Mouse (Mus musculus): ENCODE measurements around the gene Lhcgr.
"Not testable (repeated sequence)": the region's sequence is repeated elsewhere in the genome, so short reads cannot be mapped to it uniquely, and the experiment has no call there.

The Lhcgr gene

DNA sequence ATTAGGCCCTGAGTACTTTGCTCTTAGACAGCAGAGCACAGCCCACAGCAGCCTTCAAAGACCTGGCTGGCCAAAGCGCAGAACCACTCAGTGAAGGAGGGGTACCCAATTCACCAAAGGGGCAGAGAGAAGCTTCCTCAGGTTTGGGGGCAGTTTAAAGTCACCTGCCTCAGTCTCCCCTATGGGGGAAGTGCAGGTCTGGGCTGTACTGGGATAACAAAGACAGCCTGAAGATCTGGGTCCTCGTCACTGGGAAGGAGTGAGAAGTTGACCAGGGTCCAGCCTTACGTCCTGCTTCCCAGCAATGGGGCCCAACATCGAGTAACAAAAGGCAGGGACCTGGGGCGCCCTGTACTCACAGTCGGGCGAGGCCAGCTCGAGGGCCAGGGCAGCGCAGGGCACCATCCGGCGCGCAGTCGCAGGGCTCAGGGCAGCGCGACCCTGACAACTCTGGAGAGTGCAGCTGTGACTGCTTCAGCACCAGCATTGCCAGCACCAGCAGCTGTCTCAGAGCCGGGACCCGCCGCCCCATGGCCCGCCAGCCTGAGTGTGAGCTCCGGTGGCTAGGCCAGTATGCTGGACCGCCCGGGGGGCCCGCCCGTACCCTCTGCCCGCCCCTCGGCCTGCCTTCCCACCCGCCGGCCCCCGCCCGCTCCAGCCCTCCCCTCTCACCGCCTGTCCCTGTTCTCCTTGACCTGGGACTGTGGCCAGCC lies at the start of gene Lhcgr:
Gene Lhcgr (minus strand): TSS at position 551 of the 713 bp plus-strand sequence.
- no peak for DNase-seq

DNA sequence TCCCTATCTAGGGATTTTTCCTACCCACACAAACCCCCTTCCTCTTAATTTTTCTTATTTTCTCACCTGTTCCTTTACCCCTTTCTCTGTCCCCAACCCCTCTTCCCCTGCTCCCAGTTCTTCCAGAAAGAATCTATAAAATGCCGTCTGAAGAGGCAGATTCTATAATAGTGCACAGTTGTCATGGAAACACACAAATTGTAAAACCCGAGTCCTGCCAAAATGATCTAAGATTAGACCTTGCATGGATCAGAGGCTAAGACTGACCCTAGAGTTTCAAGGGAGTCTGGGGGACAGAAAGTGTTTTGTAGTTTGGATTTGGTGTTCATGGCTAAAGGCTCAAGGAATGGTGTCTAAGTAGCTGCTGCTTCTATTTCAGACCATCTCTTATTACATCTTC lies 25.8 kb upstream of the Lhcgr start:
- peak; percentile 6 for DNase-seq

DNA sequence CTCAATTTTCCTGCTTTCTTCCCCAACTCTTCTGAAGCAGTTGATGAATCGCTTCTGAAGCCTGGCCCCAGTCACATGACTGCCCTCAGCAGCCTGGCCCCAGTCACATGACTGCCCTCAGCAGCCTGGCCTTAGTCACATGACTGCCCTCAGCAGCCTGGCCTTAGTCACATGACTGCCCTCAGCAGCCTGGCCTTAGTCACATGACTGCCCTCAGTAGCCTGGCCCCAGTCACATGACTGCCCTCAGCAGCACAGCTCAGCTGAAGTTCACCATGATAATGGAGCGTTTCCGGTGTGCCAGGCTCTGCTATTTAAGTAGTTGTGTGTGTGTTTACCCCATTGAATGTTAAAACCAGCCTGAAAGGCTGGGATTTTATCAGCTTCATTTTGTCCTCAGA lies 21.2 kb upstream of the Lhcgr start:
- not testable (repeated sequence) for DNase-seq

DNA sequence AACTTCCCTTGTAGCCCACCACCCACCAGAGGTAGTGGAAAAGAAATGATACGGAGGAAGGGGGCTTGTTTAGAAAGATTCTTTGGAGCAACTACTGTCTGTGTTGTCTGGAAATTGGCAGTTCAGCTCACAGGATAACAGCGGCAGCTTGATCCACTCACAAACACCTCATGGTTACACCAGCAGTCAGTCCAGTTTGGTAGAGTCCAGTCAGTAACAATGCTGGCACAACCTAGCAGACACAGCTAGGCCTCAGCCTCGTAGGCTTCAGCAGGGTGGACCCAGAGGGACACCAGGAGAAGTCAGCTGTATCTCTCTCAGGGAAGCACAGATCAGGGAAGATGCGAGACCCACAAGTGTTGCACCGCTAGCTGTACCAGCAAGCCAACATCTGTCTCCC lies 19.0 kb upstream of the Lhcgr start:
- DNase-seq, result no peak

DNA sequence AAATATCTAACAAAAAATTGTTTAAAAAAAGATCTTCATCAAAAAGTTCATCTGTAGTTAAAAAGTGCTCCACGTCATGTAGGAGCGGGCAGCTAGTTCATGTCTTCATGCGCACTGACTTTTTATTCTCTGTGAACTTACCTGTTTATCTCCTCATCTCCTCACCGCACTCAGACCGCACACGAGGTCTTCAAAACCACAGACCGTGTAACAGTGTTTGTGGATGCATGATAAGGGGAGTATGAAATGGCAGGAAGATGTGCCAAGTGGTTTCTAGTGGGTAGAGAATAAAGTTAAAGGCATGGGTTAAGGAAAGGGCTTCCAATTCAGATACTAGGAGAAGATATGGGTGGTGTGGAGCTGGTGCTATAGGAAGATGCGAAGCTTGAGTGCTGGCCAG lies 14.6 kb upstream of the Lhcgr start:
- no peak for DNase-seq

DNA sequence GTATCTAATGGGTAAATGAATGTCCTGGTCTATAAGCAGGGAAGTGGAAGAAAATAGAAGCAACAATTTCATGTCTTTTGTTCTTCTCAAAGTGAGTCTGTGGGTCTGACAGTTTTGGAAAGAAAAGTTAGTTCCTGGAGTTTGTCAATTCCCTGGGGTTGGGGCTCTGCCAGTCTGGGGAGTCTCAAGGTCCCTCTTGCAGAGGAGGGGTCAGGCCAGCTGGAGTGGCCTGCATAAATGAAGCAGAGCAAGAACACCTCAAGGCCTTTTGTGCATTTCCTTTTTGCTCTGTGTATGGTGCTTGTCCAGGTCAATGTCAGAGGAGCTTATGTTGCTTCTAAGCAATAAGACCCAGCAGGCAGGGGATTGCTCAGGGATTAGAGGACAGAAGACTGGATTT lies 11.7 kb upstream of the Lhcgr start:
- no peak for DNase-seq

DNA sequence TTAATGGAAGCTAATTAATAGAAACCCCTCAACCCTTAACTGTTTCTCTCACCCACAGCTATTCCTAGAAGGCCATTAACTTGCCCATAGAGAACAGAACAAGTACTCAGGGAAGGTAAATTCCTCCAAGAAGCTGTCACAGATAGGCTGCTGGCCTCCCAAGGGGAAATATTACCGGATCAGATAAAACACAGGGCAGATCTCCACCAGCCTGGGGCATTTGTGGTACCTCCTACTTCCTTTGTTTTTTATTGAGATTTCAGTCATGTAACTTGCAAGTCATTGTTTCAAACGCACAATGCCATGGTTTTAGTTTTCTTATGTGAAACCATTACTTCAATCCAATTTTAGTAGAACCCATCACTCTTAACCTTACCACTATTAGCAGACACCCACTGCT lies 1.1 kb downstream of the Lhcgr start:
- no peak for DNase-seq

DNA sequence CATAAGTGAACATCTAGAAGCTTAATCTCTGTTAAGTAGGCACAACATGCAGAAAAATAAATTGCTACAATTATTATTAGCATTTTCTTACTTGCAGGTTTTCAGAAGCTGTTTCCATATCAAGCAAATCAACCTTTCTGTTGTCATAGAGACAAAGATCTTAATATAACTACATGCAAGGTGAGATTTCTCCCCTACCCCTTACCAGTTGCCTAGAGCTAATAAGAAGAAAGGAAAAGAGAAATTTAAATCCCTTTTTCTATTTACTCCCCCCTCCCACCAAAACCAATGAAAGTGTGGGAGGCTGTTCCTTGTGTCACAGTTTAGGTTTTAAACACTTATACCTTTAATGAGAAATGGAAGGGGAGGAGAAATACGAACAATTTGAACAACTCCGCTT lies 3.4 kb downstream of the Lhcgr start:
- no peak for DNase-seq

DNA sequence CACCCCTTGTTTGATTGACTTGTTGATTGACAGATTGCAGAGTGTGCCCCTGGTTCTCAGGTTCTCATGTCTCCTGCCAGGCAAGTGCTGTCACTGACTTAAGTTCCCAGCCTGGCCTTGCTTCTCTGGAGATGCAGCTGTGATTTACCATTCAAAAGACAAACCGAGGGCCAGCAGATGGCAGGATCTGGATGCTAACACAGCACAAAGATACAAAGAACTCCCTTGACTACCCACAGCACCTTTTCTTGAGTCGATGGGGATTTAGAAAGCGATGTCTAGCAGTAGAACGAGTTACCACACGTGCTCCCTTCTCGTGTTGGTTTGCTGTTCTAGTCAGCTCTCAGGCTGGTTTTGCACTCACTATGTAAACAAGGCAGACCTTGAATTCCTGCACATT lies 4.9 kb downstream of the Lhcgr start:
- no peak for DNase-seq

DNA sequence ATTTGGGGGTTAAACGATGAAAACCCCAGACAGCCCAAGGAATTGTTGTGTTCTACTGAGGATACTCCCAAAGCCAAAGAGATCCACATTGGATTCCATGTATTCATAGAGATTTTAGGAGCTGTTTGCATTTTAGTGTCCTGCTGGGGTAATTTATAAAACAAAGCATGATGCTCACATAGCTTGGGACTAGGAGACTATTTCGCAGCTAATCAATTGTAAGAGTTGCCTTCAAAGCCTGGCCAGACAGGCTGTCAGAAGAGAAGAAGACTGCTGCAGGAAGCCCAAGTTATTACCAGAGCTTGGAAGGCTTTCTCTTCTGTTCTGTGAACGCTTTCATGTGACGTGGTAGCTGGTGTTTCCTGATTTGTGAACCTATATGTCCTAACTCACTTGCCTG lies 5.4 kb downstream of the Lhcgr start:
- DNase-seq, result no peak

DNA sequence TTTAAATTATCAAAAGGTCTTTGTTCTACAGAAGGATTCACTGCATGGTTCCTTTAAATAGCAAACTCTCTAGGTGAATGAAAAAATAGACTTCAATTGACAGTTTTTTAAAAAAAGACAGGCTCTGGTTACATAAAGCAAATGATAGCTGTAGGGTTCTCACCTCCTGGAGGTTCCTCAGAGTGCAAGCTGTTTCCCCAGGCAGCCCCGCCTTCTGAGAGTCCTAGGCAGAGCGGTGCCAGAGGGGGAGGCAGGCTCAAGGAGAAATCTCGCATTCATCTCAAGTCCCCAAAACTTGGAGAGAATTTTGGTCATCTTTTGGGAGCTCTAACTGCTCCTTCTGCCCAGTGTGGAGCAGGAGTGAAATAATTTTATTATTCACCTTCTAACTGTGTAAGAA lies 12.6 kb downstream of the Lhcgr start:
- no peak for DNase-seq

DNA sequence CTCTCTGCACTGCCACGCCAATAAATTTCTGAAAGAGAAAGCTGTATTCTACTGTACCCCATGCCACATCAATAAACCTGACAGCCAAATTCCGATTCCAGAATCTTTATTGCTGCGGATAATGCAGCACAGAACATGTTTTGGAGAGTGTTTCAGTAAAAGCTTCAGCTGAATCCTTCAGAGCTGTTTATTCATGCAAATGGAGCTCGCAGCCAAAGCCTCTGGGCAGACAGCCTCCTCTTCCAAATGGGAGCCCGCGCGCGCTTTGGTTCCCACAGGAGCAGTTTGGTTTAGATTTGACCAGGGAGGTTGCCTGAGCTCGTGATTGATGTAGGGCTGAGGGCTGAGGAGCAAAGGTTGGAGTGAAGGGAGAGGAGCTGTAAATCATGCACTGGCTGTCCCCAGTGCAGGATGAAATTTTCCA lies 17.7 kb downstream of the Lhcgr start:
- peak; percentile 20 for DNase-seq

DNA sequence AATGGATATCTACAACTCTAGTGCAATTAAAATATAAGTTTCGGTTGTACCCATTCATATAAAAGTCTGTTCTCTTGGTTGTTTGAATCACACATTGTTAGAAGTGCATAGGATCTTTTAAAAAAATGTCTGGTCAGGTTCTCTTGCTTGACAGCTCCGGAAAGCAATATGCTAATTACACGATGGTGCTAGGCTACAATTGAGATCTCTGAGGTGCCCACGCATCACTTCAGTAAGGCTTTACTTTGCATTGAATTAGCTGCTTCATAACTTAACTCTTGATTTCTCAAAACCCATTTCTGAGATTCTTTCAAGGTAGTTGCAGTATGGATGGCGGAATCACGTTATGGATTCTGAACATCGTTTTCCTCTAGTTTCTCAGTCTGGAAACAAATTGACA lies 21.7 kb downstream of the Lhcgr start:
- no peak for DNase-seq

DNA sequence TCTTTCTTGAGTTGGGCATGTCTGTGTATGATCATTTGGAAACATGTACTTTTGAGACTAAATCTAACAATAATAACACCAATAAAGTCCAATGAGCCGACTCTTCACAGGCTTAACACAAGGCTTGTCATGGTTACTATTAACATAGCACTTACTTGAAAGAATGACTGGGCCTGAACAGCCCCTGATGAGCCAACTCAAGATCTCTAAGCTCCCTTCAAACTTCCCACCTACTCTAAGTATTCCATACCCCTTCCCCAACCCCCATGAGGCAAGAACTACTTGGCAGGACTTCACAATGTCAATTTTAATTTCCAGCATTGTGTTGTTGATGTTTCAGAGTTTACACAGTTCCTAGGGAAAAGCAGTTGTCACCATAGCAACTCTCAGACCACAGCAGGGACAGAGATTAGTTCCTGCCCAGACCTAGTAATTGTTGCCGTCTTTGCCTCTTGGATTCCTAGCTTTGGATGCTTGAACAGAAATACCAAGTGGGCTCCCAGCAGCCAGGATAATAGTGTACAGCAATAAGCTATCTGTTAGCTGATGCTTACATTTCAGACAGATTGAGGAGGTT lies 22.4 kb downstream of the Lhcgr start:
- DNase-seq, result peak; percentile 12

DNA sequence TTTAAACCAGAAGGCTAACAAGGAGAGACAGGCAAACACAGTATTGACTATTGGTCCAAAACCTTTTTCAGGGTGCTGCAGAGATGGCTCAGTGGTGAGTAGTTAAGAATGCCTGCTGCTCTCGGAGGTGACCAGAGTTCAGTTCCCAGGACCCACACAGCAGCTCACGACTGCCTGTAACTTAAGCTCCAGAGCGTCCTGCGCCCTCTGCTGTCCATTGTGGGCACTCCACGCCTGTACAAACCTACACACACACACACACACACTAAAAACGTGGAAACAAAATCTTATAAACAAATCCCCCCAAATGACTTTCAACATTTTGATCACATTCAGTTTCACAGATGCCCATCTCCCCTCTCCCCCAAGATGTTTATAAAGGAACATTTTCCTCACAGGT lies 24.9 kb downstream of the Lhcgr start:
- no peak for DNase-seq

DNA sequence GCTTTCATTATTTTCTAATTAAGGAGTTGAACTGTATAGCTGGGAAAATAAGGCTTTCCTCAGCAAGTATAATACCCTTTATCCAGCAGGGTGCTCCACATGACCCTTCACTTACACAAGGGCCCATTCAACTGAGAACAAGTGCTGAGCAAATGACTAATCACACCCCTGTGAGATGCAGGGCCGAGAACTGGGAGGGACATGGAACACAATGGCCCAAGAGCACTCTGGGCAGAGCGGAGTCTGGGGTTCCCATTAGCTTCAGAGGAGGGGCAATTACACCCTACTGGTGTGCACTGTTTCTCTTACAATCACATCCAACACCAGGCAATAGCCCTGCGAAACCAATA lies 27.7 kb downstream of the Lhcgr start:
- DNase-seq, result peak; percentile 63

DNA sequence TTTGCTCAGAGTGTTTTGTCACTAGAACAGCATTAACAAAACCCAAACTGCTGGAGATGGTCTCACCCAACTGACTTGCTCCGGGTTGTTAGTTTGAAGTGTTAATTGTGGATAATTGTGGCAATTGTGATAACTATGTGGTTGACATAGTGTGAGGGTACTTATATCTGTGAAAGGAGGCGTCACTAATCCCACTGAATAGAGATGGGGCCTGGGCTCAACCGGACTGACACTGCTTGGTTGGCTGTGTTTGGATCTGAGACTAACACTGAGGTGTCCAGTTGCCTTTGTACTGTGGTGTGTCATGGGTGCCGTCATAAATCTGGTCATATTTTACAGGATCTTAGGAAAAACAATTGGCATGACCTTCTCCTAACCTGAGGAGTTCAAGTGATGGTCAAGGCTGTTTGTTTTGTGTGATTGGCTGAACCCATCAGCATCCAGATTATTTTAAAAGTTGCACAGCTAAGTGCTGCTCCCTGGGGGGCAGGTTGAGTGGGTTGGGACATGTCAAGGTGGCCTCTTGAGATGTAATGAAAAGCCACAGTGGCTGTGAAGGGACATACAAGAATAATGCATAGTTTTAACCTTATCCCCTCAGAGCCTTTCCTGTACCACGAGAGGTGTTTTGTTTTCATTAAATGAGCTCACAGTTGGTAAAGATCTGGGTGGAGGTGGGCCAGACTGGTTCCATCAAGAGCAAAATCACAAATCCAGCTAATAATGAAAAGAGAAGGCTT lies 28.2 kb downstream of the Lhcgr start:
- no peak for DNase-seq

DNA sequence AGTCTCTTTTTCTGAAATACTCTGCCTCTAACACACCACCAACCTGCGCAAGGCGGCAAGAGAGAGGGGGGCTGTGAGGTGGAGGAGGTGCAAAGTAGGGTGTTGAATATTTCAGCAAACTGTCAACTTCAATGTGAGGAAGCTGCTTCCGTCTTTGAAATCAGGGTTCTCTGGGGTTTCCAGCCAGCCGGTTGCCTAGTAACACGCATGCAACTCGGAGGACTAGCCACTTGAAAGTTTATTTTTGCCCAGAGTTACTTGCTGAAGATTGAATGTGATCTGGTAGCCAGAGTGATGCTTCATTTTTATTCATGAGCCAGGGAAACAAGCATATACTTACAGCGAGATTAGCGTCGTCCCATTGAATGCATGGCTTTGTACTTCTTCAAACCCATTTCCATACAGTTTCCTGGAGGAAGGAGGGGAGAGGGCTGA lies 33.8 kb downstream of the Lhcgr start:
- peak; percentile 23 for DNase-seq

DNA sequence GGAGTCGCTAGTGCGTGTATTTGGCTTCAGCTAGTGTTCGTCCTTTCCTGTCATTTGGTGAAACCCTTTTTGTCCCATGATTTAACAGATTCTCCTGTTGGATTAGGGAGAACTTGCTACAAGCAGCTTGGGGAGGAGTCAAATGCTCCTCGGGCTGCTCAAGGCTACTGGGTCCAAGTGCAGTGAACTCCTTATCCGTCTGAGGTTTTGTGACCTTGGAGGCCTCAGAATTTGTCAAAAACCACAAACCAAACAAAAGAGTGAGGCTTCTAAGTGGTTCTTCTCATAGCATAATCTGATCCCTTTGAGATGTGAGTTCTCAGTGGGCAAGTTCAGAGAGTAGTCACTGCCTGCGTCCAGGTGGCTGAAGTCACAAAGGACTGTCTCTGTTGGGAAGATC lies 36.0 kb downstream of the Lhcgr start:
- DNase-seq, result no peak

DNA sequence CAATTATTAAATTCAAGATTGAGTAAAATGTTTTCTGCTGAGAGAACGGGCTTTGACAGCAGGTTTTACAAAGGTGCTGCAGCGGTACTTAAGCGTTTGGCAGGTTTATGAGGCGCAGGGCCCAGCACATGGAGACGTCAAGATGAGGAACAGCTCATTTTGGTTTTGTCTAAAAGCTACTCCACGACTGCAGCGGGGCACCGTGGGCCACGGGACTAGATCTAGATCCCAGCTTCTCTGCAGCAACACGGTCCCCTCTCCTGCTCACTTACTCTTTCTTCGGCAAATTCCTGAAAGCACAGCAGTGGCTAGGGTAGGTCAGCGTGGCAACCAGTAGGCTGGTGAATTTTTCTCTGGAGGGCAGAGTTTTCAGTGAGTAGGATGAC lies 38.3 kb downstream of the Lhcgr start:
- no peak for DNase-seq

DNA sequence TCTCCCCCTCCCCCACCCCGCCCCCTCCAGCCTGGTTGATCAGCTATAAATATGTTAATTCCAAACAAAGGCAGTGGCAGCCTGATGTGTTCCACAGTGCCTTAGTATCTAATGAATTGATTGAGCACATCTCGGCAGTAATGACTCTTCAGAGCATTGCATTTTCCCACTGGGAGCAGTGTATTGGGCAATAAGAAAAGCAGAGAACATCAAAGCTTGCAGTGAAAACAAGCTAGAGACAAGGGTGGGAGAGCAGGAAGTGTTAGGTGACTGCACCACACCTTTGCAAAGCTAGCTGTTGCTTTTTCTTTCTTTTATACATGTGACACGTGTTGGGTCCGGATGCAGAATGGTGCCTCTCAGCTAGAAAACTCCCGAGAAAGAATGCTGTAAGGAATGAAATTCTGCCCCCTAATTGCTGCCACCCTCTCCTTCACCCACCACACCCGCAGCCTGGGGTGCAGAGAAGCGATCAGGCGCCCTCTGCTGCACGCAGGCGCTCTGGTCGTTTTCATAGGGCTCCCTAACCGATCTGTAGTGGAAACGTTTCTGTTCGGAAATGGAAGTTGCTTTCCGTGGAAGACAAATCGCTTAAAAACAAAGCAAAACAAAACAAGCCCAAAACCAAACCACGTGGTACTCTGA lies 38.8 kb downstream of the Lhcgr start:
- DNase-seq, result peak; percentile 58

DNA sequence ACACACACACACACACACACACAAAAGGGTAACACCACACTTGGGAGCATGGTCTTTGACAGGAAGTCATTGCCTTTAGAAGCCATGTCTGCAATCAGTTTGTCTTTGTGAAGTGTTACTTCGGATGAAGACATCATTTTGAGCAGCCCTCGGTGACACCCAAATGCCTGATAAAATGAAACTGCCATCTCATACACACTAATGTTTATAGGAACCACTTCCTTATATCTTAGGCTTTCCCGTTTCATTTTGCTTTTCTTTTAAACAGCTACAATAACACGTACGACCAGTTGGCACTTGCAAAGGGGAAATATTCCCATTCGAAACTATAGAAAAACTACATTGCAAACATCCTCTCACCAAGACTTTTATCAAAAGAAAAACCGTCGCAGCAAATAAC lies 42.1 kb downstream of the Lhcgr start:
- no peak for DNase-seq

DNA sequence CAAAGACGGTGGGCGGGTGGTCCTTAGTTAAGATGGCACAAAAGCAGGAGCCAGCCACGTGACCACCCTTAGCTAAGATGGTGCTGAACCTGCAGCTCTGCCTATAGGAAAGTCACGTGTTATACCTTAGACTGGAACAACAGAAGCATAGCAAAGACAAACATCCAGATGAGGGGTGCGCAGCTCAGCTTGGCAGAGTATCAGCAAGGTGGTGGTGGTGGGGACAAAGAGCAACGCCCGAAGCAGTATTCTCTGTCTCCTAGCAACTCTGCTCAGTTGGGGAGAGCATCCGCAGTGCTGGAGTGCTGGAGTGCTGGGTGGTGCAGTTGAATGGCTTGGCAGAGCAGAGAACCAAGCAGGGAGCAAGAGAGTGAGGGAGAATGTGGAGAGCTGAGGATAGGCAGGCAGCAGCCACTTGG lies 85.5 kb downstream of the Lhcgr start:
- no peak for DNase-seq

DNA sequence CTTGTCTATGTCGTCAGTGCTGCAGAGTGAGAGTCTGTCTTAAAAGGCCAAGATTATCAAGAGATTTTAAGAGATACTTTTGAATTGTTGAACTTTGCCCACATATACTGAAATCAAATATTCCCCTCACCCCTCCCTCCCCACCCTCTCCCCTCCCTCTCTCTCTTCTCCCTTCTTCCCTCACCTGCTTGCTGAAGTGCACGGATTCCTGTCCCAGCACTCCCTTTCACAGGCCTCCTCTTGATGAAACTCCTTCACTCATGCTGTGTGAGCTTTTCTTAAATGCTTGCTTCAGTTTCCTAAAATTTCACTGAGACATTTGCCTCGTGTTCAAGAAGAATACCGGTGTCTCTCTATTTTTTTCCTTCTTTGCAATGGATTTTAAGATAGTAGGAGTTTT lies 88.7 kb downstream of the Lhcgr start:
- DNase-seq, result no peak
